Mouse (Mus musculus) bone marrow macrophage, adult 2 months (primary cell): ENCODE measurements around the gene Gna15. TPM values are rescaled to one million over a fixed set of nuclear protein-coding genes. Genes with fewer than 3 reads are reported as not detected.
A peak's percentile ranks its signal among the peaks of the same experiment; 100 is the strongest.

Experiments
- H3K27ac ChIP-seq: 2 replicates; pipeline ENCODE4 v1.5.1; 2012; ENCODE audit warnings: low read depth, low read length; ENCODE audit not compliant: insufficient read depth
- H3K4me1 ChIP-seq: 2 replicates; pipeline ENCODE4 v1.6.1; 2012; ENCODE audit warnings: low read length; ENCODE audit not compliant: control insufficient read depth, insufficient read depth
- H3K4me3 ChIP-seq: 2 replicates; pipeline ENCODE4 v1.5.1; 2012; ENCODE audit warnings: mild to moderate bottlenecking, low read length, moderate library complexity; ENCODE audit not compliant: insufficient read depth
- CTCF ChIP-seq: IDR thresholded peaks from 2 replicates; pipeline ENCODE4 v1.5.1; 2012; ENCODE audit warnings: low read depth, mild to moderate bottlenecking, low read length, moderate library complexity
- POLR2A ChIP-seq: IDR thresholded peaks from 2 replicates; pipeline ENCODE4 v1.6.1; 2012; ENCODE audit warnings: mild to moderate bottlenecking, low read depth, low read length, borderline replicate concordance
- polyA plus RNA-seq: library from polyadenylated mRNA; stranded (reverse); fragments of >200 nt; gene quantifications from 2 replicates; pipeline ENCODE4 v1.2.4, GENCODE M21; 2012; ENCODE audit not compliant: missing spikeins, insufficient read depth, insufficient read length

Gene Gna15
- polyA plus RNA-seq, 1 experiment, result 24.2 TPM

DNA sequence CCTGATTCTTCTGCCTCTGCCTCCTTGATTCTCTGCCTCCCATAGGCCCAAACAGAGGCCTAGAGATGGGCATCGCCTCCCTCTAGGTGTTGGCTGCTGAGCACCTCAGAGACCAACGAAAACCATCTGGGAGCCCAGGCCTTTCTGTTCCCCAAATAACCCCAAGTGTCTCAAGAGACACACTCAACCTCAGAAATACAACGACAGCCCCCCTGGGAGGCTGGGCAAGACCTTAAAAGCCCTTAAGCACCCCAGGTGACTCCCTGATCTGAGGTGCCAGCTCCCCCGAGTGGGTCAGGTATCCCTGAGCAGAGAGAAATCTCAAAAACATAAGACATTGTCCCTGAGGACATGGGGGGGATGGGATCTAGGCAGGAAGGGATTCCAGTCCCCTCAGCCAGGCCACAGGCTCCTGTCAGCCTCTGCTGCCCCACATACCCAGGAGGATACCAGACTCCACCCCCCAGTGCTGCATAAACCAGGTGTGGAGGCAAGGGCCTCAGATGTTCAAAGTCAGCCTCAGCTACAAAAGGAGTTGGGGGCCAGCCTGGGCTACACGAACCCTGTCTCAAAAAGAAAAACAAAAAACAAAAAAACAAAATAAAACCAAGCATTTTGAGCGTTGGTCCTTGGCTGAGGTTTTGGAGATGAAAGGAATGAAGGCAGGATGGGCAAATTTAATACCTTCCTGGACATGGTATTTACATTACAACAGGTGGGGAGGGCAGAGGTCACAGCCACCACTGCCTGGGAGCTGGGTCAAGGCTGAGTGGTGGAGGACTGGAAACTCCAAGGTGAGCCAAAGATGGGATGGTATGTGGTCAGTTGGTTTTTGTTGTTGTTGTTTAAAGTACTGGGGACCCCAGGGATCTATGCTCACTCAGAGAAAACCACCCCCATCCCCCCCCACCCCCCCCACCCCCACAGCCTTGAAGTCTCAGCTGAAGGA is 30.1 kb upstream of the Gna15 start:
- no peak for TF ChIP-seq CTCF
- TF ChIP-seq POLR2A, result no peak
- no peaks in the 10 kb centered on the region; the same call in 1 of the 2 replicates for H3K4me1 ChIP-seq

DNA sequence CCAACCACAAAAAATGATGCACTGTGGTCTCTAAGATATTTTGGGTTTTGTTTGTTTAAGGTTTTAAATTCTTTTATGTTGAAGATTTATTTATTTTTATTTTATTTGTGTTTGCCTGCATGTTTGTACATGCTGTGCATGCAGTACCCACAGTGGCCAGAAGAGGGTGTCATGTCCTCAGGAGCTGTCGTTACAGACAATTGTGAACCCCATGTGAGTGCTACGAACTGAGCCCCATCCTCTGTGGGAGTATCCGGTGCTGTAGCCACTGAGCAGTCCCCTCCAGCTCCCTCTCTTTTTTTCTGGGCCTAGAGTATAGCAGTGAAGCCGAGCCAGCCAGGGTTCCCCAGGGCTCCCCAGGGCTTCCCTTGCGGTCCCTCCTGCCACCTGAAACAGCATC is 29.2 kb upstream of the Gna15 start:
- TF ChIP-seq CTCF (peak; percentile 49), POLR2A (no peak)
- Histone ChIP-seq H3K4me3 (no peak overlapping the region), H3K27ac (no peak overlapping the region), H3K4me1 (no peaks in the 10 kb centered on the region)

More for the DNA sequence above, 30.1 kb upstream of the Gna15 start:
- no peak overlapping the region for H3K4me3 ChIP-seq
- no peak overlapping the region for H3K27ac ChIP-seq

DNA sequence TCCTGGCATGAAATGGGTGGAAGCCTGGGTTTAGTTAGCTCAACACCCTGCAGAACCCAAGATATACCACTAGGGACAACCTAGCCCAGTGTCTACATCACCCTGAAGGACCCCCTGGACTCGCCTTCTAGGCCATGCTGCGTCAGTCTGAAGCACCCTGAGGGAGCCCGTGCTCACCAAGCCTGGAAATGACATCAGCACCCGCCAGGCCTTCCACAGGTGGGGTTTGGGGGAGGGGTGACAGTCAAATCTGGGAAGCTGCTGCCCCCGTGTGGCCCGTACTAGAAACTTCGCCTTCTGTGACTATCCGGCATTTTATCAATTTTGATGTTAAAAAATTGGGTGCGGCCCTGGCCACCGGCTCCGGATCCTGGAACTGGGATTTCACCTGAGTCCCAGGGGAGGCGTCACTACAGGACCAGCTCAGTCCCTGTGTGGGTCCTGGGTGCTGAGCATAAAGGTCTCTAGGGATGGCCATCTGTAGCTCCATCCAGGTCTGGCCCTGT is 27.6 kb upstream of the Gna15 start:
- H3K4me1 ChIP-seq, result no peaks in the 10 kb centered on the region
- TF ChIP-seq CTCF (peak; percentile 100), POLR2A (no peak)
- no peak overlapping the region for H3K27ac ChIP-seq
- H3K4me3 ChIP-seq, result no peak overlapping the region

DNA sequence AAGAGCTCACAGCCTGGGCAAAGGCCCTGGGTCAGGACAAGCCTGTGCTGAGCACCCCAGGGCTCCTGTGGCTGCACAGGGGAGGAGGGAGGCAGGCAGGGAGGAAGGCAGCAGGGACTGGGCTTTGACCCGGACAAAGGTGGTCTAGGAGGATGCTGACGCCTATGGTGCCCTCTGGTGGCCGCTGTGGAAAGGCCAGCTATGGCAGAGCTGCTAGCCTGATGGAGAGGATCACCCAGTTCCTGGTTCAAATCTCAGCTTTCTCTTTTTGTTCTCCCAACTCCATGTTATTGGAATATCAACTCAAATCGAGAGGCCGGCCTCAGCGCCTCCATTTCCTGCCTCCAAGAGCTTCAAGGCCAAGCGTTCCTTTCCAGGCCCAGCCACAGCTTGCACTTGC is 26.2 kb upstream of the Gna15 start:
- no peaks in the 10 kb centered on the region for H3K4me1 ChIP-seq

DNA sequence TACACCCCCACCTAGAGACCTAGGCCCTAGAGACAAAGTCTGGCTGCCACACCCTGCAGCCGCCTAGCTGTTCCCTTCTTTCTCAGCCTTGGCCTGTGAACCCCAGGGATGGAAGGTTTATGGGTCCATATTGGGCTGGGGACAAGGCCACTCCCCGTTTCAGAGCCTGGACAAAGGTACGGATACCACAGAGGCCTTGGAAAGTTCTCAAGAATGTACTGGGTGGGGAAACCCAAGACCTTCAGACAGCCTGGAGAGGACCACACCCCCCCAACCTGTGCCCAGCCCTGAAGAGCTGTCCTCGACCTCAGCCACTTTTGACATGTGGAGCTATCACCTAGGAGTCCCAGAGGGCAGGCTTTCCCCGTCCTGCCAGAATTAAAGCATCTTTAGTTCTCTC is 24.9 kb upstream of the Gna15 start:
- Histone ChIP-seq H3K4me1 (no peaks in the 10 kb centered on the region), H3K27ac (no peak overlapping the region), H3K4me3 (no peak overlapping the region)
- TF ChIP-seq CTCF (no peak), POLR2A (no peak)

More for the DNA sequence above, 26.2 kb upstream of the Gna15 start:
- Histone ChIP-seq H3K4me3 (no peak overlapping the region), H3K27ac (no peak overlapping the region)
- TF ChIP-seq POLR2A (no peak), CTCF (peak; percentile 48; the same call in 1 of the 2 replicates)

DNA sequence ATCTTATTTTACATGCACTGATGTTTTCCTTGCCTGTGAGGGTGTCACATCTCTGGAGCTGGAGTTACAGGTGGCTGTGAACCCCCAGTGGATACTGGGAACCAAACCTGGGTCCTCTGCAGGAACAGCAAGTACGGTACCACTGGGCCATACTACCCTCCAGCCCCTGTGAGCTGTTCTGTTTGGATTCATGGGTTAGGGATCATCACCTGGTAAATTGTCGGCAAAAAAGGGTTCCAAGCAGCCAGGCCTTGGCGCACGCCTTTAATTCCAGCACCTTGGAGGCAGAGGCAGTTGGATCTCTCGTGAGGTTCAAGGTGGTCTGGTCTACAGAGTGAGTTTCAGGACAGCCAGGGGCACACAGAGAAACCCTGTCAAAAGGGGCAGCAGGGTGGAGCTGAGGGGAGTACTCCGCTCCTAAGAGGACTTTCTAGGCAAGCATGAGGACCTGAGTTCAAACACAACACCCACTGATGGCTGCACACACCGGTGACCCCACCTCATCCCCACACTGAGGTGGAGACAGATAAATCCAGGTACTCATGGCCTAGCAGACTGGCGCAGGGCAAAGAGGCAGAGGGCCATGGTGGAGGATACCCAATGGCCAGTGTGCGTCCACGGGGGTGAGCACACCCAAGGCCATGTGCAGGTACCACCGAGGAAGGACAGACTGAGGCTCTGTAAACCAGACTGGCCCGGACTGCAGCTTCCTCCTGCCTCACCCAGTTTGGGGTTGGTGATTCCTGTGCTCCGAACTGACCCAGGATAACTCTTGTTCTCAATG is 23.0 kb upstream of the Gna15 start:
- no peak overlapping the region for H3K27ac ChIP-seq
- H3K4me1 ChIP-seq, result peaks cover 17% of the 10 kb centered on the region
- TF ChIP-seq CTCF (no peak), POLR2A (no peak)

DNA sequence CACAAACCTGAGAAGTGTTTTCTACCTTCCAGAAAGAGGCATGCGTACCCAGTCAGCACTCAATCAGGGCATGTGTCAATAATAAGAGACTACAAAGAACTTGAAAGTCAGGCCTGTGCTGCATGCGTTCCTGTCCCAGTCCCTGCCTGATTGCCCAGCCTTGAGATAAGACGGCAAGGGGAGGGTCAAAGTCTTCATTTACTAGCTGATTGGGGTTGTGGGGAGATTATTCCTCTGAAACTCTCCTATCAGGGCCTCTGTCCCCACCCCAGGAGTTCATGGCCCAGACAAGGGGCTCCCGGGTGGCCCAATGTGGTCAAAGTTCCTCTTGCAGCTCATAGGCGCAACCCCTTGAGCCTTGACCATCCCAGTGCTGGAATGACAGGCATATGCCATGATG is 22.3 kb upstream of the Gna15 start:
- TF ChIP-seq POLR2A (no peak), CTCF (no peak)
- H3K4me1 ChIP-seq, result peaks cover 18% of the 10 kb centered on the region
- H3K27ac ChIP-seq, result no peak overlapping the region
- H3K4me3 ChIP-seq, result no peak overlapping the region

More for the DNA sequence above, 23.0 kb upstream of the Gna15 start:
- H3K4me3 ChIP-seq, result no peak overlapping the region

DNA sequence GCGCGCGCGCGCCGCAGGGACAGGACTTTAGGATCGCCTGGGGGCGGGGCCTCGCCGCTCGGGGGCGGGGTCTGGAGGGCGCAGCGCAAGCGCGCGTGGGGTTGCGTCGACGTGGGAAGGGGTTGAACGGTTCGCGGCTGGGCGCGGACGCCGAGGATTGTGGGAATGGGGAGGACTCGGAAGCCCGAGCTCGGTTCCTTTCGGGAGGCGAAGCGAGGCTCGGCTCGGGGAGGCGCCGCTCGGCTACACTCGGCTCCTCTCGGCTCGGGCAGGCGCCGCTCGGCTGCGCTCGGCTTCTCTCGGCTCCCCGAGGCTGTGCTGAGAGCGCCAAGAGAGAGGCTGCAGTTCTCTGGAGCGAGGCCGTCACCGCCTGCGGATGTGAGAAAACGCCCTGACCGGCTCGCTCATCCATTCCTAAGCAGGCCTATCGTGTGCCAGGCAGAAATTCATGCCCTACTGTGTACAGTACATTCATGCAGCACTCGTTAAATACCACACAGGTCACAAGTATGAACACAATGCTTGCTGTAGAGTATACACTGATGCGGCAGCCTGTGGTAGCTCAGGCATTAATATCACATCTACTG is 21.2 kb upstream of the Gna15 start, which contains the start of gene Gna11:
Gene Gna11 (minus strand): TSS at position 30 of the 587 bp plus-strand sequence.
- Histone ChIP-seq H3K27ac (peak within 1 kb of the TSS; percentile 48), H3K4me3 (peak within 1 kb of the TSS; percentile 98), H3K4me1 (peaks cover 18% of the 10 kb centered on the region)
- TF ChIP-seq CTCF (no peak), POLR2A (no peak)

DNA sequence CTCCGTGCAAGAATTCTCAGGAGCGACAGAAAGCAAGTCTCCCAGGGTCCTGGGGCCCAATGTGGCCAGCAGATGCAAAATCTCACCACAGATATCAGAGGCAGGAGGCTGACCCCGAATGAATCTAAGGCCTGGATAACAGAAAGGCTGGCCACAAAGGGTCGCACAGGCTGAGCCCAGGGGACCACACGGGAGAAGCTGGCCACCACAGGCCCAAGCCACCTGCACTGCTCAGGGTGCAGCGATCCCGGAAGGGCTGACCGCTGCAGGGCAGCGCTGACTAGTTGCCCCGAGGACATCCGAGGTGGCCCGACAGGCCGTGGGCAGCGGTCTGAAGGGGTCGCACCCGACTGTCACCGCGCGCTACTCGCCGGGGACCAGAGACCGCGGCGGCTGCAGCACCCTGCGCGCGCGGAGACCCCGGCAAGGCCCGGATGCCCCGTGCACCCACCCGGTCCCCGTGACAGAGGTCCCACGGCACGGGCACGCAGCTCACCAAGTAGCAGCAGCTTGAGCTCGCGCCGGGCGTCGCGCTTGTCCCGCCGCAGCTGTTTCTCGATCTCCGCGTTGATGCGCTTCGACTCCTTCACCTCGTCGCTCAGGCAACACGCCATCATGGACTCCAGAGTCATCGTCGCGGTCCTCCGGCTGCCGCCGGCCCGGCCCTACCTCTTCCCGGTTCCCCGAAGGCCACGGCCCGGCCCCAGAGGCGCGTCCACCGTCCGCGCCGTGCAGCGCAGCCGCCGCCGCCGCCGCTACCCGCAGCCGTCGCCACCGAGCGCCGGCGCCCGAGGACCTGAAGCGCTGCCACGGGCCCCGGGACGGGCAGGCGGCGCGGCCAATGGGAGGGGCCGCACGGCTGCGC is 20.5 kb upstream of the Gna15 start:
- Histone ChIP-seq H3K4me3 (peak overlapping the region; percentile 98), H3K27ac (peak overlapping the region; percentile 26; the same call in 1 of the 2 replicates), H3K4me1 (peaks cover 18% of the 10 kb centered on the region)
- TF ChIP-seq CTCF (no peak), POLR2A (no peak)
